Mouse (Mus musculus): Measurements from ENCODE around the gene G3bp2. TPM values are rescaled to one million over a fixed set of nuclear protein-coding genes. Genes with fewer than 3 reads are reported as not detected.
"Not testable (repeated sequence)": the region's sequence is repeated elsewhere in the genome, so short reads cannot be mapped to it uniquely, and the experiment has no call there.

The G3bp2 gene
- 39.1 TPM for polyA plus RNA-seq (2012; fragmentation: generic; extraction: Trizol)
- long read RNA-seq, experiment 1, full-length matches to known transcripts: 101 of 130 reads
- long read RNA-seq, experiment 1, partial matches to known transcripts: 20 of 130 reads
- long read RNA-seq, experiment 1, other reads (novel, unspliced or antisense): 9 of 130 reads
- long read RNA-seq, experiment 2, full-length matches to known transcripts: 864 of 986 reads
- long read RNA-seq, experiment 2, partial matches to known transcripts: 8 of 986 reads
- long read RNA-seq, experiment 2, other reads (novel, unspliced or antisense): 114 of 986 reads

GRCm38 (mm10) chr5:92083417-92084038, at the start of gene G3bp2:
Gene G3bp2, minus strand, starts transcription at chr5:92083719.
- Histone ChIP-seq H3K79me3 (ENCODE audit: low read depth) (peaks cover 42% of the 10 kb centered on the region), H3ac (ENCODE audit: control insufficient read depth, insufficient read length, low read depth) (peak within 1 kb of the TSS; percentile 99), H3K36me3 (ENCODE audit: control insufficient read depth, insufficient read depth) (no peaks in the 10 kb centered on the region), H3K4me3 (ENCODE audit: insufficient read depth, poor library complexity, severe bottlenecking) (peak within 1 kb of the TSS; percentile 85), H3K27me3 (ENCODE audit: control insufficient read depth, insufficient read depth, insufficient read length) (no peaks in the 10 kb centered on the region), H3K79me2 (ENCODE audit: control insufficient read depth, insufficient read depth) (peaks cover 49% of the 10 kb centered on the region)
- TF ChIP-seq MYOG (IDR thresholded peaks at IDR 0.05; ENCODE audit: control insufficient read depth, extremely low read depth, insufficient read length) (no peak), USF1 (IDR thresholded peaks at IDR 0.05; ENCODE audit: low read depth) (no peak), MYOD1 (IDR thresholded peaks at IDR 0.05; ENCODE audit: control insufficient read depth, insufficient read length, low read depth) (no peak), FOSL1 (IDR thresholded peaks at IDR 0.05; ENCODE audit: insufficient read depth, low read length, poor library complexity, severe bottlenecking) (no peak), CTCF (IDR thresholded peaks at IDR 0.05; ENCODE audit: control insufficient read depth, insufficient read depth, insufficient read length) (no peak), MAX (IDR thresholded peaks at IDR 0.05) (no peak), CEBPB (IDR thresholded peaks at IDR 0.05; ENCODE audit: low read depth) (no peak)

GRCm38 (mm10) chr5:92133006-92133405, 49.5 kb upstream of the G3bp2 start:
- H3K36me3 ChIP-seq (ENCODE audit: control insufficient read depth, insufficient read depth); H3ac ChIP-seq (ENCODE audit: control insufficient read depth, insufficient read length, low read depth); H3K4me3 ChIP-seq (ENCODE audit: insufficient read depth, poor library complexity, severe bottlenecking); H3K27me3 ChIP-seq (ENCODE audit: control insufficient read depth, insufficient read depth, insufficient read length); H3K79me2 ChIP-seq (ENCODE audit: control insufficient read depth, insufficient read depth); H3K79me3 ChIP-seq (ENCODE audit: low read depth): not testable (repeated sequence)

GRCm38 (mm10) chr5:92132127-92132526, 48.6 kb upstream of the G3bp2 start:
- H3K36me3 ChIP-seq (ENCODE audit: control insufficient read depth, insufficient read depth): no peaks in the 10 kb centered on the region
- no peak overlapping the region for H3K4me3 ChIP-seq (ENCODE audit: insufficient read depth, poor library complexity, severe bottlenecking)
- H3ac ChIP-seq (ENCODE audit: control insufficient read depth, insufficient read length, low read depth): no peak overlapping the region
- TF ChIP-seq MYOD1 (IDR thresholded peaks at IDR 0.05; ENCODE audit: control insufficient read depth, insufficient read length, low read depth): no peak
- no peak for TF ChIP-seq USF1 (IDR thresholded peaks at IDR 0.05; ENCODE audit: low read depth)
- TF ChIP-seq CTCF (IDR thresholded peaks at IDR 0.05; ENCODE audit: control insufficient read depth, insufficient read depth, insufficient read length): no peak
- no peak for TF ChIP-seq MAX (IDR thresholded peaks at IDR 0.05)
- no peak for TF ChIP-seq FOSL1 (IDR thresholded peaks at IDR 0.05; ENCODE audit: insufficient read depth, low read length, poor library complexity, severe bottlenecking)
- TF ChIP-seq MYOG (IDR thresholded peaks at IDR 0.05; ENCODE audit: control insufficient read depth, extremely low read depth, insufficient read length): no peak
- TF ChIP-seq CEBPB (IDR thresholded peaks at IDR 0.05; ENCODE audit: low read depth): no peak
- H3K79me2 ChIP-seq (ENCODE audit: control insufficient read depth, insufficient read depth): no peaks in the 10 kb centered on the region
- peaks cover 3% of the 10 kb centered on the region for H3K79me3 ChIP-seq (ENCODE audit: low read depth)
- no peaks in the 10 kb centered on the region for H3K27me3 ChIP-seq (ENCODE audit: control insufficient read depth, insufficient read depth, insufficient read length)

- Histone ChIP-seq H3K27me3 (ENCODE audit: control insufficient read depth, insufficient read depth, insufficient read length) (no peaks in the 10 kb centered on the region), H3K36me3 (ENCODE audit: control insufficient read depth, insufficient read depth) (no peaks in the 10 kb centered on the region), H3K79me2 (ENCODE audit: control insufficient read depth, insufficient read depth) (no peaks in the 10 kb centered on the region), H3K79me3 (ENCODE audit: low read depth) (peaks cover 3% of the 10 kb centered on the region), H3ac (ENCODE audit: control insufficient read depth, insufficient read length, low read depth) (no peak overlapping the region), H3K4me3 (ENCODE audit: insufficient read depth, poor library complexity, severe bottlenecking) (no peak overlapping the region)
- TF ChIP-seq MYOD1 (IDR thresholded peaks at IDR 0.05; ENCODE audit: control insufficient read depth, insufficient read length, low read depth) (no peak), MYOG (IDR thresholded peaks at IDR 0.05; ENCODE audit: control insufficient read depth, extremely low read depth, insufficient read length) (no peak), USF1 (IDR thresholded peaks at IDR 0.05; ENCODE audit: low read depth) (no peak), MAX (IDR thresholded peaks at IDR 0.05) (no peak), FOSL1 (IDR thresholded peaks at IDR 0.05; ENCODE audit: insufficient read depth, low read length, poor library complexity, severe bottlenecking) (no peak), CTCF (IDR thresholded peaks at IDR 0.05; ENCODE audit: control insufficient read depth, insufficient read depth, insufficient read length) (no peak), CEBPB (IDR thresholded peaks at IDR 0.05; ENCODE audit: low read depth) (no peak)
Measured at GRCm38 (mm10) chr5:92130040-92130682, 46.6 kb upstream of the G3bp2 start.

GRCm38 (mm10) chr5:92129321-92129768, 45.8 kb upstream of the G3bp2 start:
- Histone ChIP-seq H3K4me3 (ENCODE audit: insufficient read depth, poor library complexity, severe bottlenecking) (no peak overlapping the region), H3K36me3 (ENCODE audit: control insufficient read depth, insufficient read depth) (no peaks in the 10 kb centered on the region), H3ac (ENCODE audit: control insufficient read depth, insufficient read length, low read depth) (no peak overlapping the region), H3K79me2 (ENCODE audit: control insufficient read depth, insufficient read depth) (no peaks in the 10 kb centered on the region), H3K27me3 (ENCODE audit: control insufficient read depth, insufficient read depth, insufficient read length) (no peaks in the 10 kb centered on the region), H3K79me3 (ENCODE audit: low read depth) (peaks cover 3% of the 10 kb centered on the region)
- TF ChIP-seq MAX (IDR thresholded peaks at IDR 0.05): no peak
- no peak for TF ChIP-seq CTCF (IDR thresholded peaks at IDR 0.05; ENCODE audit: control insufficient read depth, insufficient read depth, insufficient read length)
- no peak for TF ChIP-seq MYOG (IDR thresholded peaks at IDR 0.05; ENCODE audit: control insufficient read depth, extremely low read depth, insufficient read length)
- TF ChIP-seq FOSL1 (IDR thresholded peaks at IDR 0.05; ENCODE audit: insufficient read depth, low read length, poor library complexity, severe bottlenecking): no peak
- no peak for TF ChIP-seq MYOD1 (IDR thresholded peaks at IDR 0.05; ENCODE audit: control insufficient read depth, insufficient read length, low read depth)
- TF ChIP-seq CEBPB (IDR thresholded peaks at IDR 0.05; ENCODE audit: low read depth): no peak

All from C2C12 (cell line).